Mouse (Mus musculus) kidney, adult 2 months (tissue): ENCODE measurements around the gene Phgr1. TPM values are rescaled to one million over a fixed set of nuclear protein-coding genes. Genes with fewer than 3 reads are reported as not detected.

Source experiments
- DNase-seq: peaks from one replicate; pipeline ENCODE4 v3.0.0; 2021
- H3K27ac ChIP-seq: fragments of 200-500 bp; 2 replicates; pipeline ENCODE4 v1.5.1; 2012; ENCODE audit warnings: low read depth, low read length, control low read depth, inconsistent platforms; ENCODE audit not compliant: insufficient read depth
- H3K27me3 ChIP-seq: fragments of 200-500 bp; replicated peaks from 2 replicates; pipeline ENCODE4 v1.6.1; 2012; ENCODE audit warnings: mild to moderate bottlenecking, moderate library complexity, low read length, inconsistent platforms; ENCODE audit not compliant: control insufficient read depth, insufficient read depth
- H3K36me3 ChIP-seq: fragments of 200-500 bp; 2 replicates; pipeline ENCODE4 v1.6.1; 2012; ENCODE audit warnings: mild to moderate bottlenecking, moderate library complexity, low read length, inconsistent platforms; ENCODE audit not compliant: control insufficient read depth, insufficient read depth
- H3K4me1 ChIP-seq: fragments of 200-500 bp; 2 replicates; pipeline ENCODE4 v1.6.1; 2011; ENCODE audit warnings: low read length; ENCODE audit not compliant: control insufficient read depth, insufficient read depth
- H3K4me3 ChIP-seq: fragments of 200-500 bp; 2 replicates; pipeline ENCODE4 v1.5.1; 2011; ENCODE audit warnings: mild to moderate bottlenecking, low read depth, low read length, control low read depth; ENCODE audit not compliant: insufficient read depth
- CTCF ChIP-seq: fragments of 200-500 bp; conservative IDR thresholded peaks from 2 replicates; pipeline ENCODE4 v1.5.1; 2011; ENCODE audit warnings: low read depth, mild to moderate bottlenecking, control low read depth, low read length, moderate library complexity, mixed read lengths; ENCODE audit not compliant: insufficient read depth, insufficient read length
- POLR2A ChIP-seq: fragments of 200-500 bp; IDR thresholded peaks from one replicate; pipeline ENCODE4 v1.6.1; 2011; ENCODE audit warnings: low read depth, low read length, control low read depth
- WGBS: fragments of 180-500 bp; shearing (Covaris S2); methylation state at CpG from one replicate; pipeline ENCODE4 v1.1.7; 2018; 5-methylcytosine and 5-hydroxymethylcytosine counted together
- polyA plus RNA-seq: library from polyadenylated mRNA; depleted of rRNA; stranded (reverse); fragments of >200 nt; gene quantifications from 2 replicates; pipeline ENCODE4 v1.2.3, GENCODE M21; 2012

Gene Phgr1
- polyA plus RNA-seq, 1 experiment = not detected

DNA sequence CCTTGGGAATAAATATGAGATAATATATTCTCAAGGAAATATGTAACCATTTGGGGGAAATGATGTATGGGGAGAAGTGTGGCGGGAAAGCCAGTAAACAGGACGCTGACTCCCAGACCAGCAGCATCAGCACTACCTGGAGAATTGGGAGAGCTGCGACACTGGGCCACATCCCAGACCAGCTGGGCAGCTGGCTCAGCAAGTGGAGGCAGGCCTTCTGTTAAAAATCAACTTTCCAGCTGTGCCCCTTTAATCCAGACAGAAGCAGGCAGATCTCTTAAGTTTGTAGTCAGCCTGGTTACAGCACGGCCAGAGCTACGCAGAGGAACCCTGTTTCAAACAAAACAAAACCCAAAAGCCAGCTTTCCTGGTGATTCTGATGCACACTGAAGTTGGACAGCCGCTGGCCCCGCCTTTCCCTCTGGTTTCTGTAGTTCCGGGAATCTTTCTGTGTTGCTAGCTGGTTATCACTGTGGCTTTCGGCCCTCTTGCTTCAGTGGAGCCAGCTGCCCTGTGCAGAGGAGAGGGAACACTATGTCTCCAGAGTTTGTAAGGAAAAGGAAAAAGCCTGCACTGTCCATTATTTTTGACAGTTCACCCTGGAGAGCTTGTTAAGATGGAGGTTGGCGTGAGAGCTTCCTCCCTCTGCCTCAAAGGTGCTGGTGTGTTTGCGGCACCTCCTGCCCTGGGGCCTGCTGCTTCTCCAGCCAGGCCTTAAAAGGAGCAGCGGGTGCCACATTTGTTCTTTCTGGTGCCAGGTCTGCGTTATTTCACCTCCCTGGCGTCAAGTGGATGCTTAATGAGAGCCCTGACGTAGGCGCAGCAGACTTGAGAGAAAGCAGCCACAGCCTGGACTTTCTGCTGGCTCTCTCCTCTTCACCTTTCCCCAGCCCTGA lies 20.4 kb upstream of the Phgr1 start:
- peak; percentile 64 for DNase-seq
- H3K4me3 ChIP-seq = no peak overlapping the region

GRCm38 (mm10) chr2:118752792-118753108 lies 19.8 kb upstream of the Phgr1 start:
- Histone ChIP-seq H3K27me3 (no peaks in the 10 kb centered on the region), H3K4me1 (peaks cover 1% of the 10 kb centered on the region; the same call in 1 of the 2 replicates), H3K4me3 (no peak overlapping the region), H3K27ac (no peak overlapping the region), H3K36me3 (no peaks in the 10 kb centered on the region)
- 77% methylated on average over 4 of the region's 4 CpGs for WGBS
- DNase-seq = no peak
- TF ChIP-seq CTCF = no peak
- TF ChIP-seq POLR2A = no peak

More for the DNA sequence above, 20.4 kb upstream of the Phgr1 start:
- H3K27me3 ChIP-seq = no peaks in the 10 kb centered on the region
- peaks cover 6% of the 10 kb centered on the region; the same call in 1 of the 2 replicates for H3K4me1 ChIP-seq
- no peak overlapping the region for H3K27ac ChIP-seq
- WGBS = 62% methylated on average over 16 of the region's 16 CpGs
- H3K36me3 ChIP-seq = no peaks in the 10 kb centered on the region
- no peak for TF ChIP-seq CTCF
- no peak for TF ChIP-seq POLR2A

- no peak overlapping the region for H3K27ac ChIP-seq
- H3K4me3 ChIP-seq = no peak overlapping the region
- H3K27me3 ChIP-seq = no peaks in the 10 kb centered on the region
- H3K4me1 ChIP-seq = no peaks in the 10 kb centered on the region
- DNase-seq = no peak
- 89% methylated on average over 5 of the region's 5 CpGs for WGBS
- TF ChIP-seq POLR2A (no peak), CTCF (no peak)
- no peaks in the 10 kb centered on the region for H3K36me3 ChIP-seq
These were observed 18.4 kb upstream of the Phgr1 start for GRCm38 (mm10) chr2:118754143-118754542.

DNA sequence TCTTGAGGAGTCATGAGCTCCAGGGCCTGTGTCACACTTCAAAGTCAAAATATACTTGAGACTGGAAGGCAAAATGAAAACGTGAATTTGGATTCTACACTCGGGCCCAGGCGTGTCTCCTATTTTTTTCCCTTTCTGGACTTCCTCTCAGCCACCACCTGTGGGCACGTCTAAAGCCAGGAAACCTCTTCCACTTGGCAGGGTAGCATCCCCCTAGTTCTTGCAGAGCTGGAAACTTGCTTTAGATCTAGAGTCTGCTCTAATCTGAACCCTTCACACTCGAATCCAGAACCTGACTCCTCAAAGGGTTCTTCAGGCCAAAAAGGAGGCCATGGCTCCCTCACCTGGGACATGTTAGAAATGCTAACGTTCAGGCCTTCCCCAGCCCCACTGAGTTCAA lies 17.2 kb upstream of the Phgr1 start:
- no peaks in the 10 kb centered on the region for H3K4me1 ChIP-seq
- TF ChIP-seq CTCF = no peak

GRCm38 (mm10) chr2:118756103-118756502 lies 16.5 kb upstream of the Phgr1 start:
- DNase-seq = no peak
- H3K4me1 ChIP-seq = no peaks in the 10 kb centered on the region
- no peaks in the 10 kb centered on the region for H3K36me3 ChIP-seq
- WGBS = 75% methylated on average over 4 of the region's 4 CpGs
- no peak overlapping the region for H3K27ac ChIP-seq
- H3K27me3 ChIP-seq = no peaks in the 10 kb centered on the region
- H3K4me3 ChIP-seq = no peak overlapping the region
- TF ChIP-seq POLR2A = no peak
- no peak for TF ChIP-seq CTCF

More for the DNA sequence above, 17.2 kb upstream of the Phgr1 start:
- no peak overlapping the region for H3K4me3 ChIP-seq
- 84% methylated on average over 6 of the region's 6 CpGs for WGBS
- no peaks in the 10 kb centered on the region for H3K36me3 ChIP-seq
- H3K27ac ChIP-seq = no peak overlapping the region
- no peak for DNase-seq
- no peaks in the 10 kb centered on the region for H3K27me3 ChIP-seq

DNA sequence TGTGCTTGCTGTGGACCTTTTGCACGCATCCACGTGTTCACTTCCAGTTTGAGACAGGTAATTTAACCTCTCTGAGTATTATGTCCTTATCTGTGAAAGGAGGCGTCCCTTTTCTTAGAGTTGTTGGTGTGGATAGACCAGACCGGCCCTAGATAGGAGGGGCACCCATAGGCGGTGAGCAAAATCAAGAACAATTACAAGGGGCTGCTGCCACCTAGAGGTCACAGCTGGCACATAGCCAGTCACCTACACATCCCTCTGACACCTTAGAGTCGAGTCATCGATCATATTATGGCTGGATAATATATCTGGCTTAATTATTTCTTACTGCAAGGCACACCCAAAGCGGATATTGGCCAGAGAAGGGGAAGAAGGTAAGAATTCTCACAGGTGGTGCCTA lies 12.7 kb upstream of the Phgr1 start:
- peaks cover 14% of the 10 kb centered on the region; the same call in 1 of the 2 replicates for H3K4me1 ChIP-seq
- peak; percentile 56 for DNase-seq
- TF ChIP-seq CTCF = peak; percentile 69
- TF ChIP-seq POLR2A = no peak
- no peaks in the 10 kb centered on the region for H3K27me3 ChIP-seq
- no peaks in the 10 kb centered on the region for H3K36me3 ChIP-seq
- no peak overlapping the region for H3K4me3 ChIP-seq
- WGBS = 23% methylated on average over 8 of the region's 8 CpGs
- H3K27ac ChIP-seq = no peak overlapping the region

DNA sequence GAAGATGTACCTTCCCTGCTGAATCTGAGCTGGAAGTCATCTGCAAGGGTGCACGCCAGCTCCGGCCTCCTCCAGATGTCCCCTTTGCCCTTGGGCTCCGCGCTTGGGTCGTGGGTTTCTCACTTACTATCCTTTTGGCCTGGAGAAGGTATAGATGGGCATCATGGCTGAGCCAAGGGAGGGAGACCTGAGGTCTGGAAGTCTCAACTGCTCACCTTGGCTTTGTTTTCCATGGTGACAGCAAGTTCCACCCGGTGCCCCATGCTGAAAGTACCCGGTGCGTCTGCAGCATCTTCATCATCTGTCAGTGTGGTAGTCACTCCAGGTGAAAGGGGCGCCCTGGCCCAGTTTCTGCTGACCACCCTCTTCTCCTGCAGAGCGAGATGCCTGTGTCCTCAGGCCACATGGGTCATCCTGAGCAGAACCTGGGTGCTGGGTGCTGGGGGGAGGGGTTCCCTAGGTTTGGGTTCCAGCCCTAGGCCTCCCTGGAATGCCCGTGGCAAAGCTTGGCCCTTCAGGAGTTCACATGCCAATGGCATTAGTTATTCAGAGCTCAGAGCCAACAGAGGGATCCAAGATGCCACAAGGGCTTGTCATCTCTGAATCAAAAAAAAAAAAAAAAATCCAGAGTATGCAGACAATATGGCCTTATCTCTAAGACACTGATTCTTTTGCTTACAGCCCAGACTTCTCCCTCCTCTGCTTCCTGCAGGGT lies 12.1 kb upstream of the Phgr1 start:
- TF ChIP-seq POLR2A (no peak), CTCF (no peak)
- peaks cover 14% of the 10 kb centered on the region; the same call in 1 of the 2 replicates for H3K4me1 ChIP-seq
- no peak overlapping the region for H3K4me3 ChIP-seq
- H3K27me3 ChIP-seq = no peaks in the 10 kb centered on the region
- WGBS = 84% methylated on average over 11 of the region's 11 CpGs
- no peaks in the 10 kb centered on the region for H3K36me3 ChIP-seq
- no peak for DNase-seq
- H3K27ac ChIP-seq = no peak overlapping the region
